Mouse (Mus musculus) cerebellum, adult 8-10 months (tissue): ENCODE measurements around the gene Ccl22.

ENCODE experiments used
- DNase-seq: peaks from one replicate; pipeline ENCODE4 v3.0.0; 2022

Ccl22 gene

GRCm38 (mm10) chr8:94780491-94781154 lies 35.2 kb downstream of the Ccl22 start:
- no peak for DNase-seq

- DNase-seq, result no peak
Measured at GRCm38 (mm10) chr8:94781155-94781837, 35.9 kb downstream of the Ccl22 start.

- DNase-seq, result no peak
Measured at GRCm38 (mm10) chr8:94781838-94782235, 36.4 kb downstream of the Ccl22 start.

GRCm38 (mm10) chr8:94783890-94784289 lies 38.5 kb downstream of the Ccl22 start:
- DNase-seq, result no peak

GRCm38 (mm10) chr8:94785247-94785985 lies 40.0 kb downstream of the Ccl22 start:
- DNase-seq, result no peak

DNA sequence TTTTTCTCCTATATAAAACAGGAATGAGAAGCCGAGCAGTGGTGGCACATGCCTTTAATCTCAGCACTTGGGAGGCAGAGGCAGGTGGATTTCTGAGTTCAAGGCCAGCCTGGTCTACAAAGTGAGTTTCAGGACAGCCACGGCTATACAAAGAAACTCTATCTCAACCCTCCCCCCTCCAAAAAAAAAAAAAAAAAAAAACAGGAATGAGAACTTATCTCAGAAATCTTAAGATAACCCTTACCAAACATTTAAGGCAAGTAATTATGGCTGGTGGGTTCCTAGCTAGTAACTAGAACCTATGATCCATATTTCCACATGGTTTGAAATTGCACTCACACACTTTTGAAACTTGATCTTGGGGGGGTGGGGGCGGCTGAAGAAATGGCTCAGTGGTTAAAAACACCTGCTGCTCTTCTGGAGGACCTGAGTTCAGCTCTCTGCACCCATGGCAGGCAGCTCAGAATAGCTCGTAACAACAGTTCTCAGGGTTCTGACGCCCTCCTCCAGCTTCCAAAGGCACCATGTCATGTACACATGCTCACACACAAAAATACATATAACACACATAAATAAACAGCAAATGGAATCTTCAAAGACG lies 40.7 kb downstream of the Ccl22 start:
- no peak for DNase-seq

DNA sequence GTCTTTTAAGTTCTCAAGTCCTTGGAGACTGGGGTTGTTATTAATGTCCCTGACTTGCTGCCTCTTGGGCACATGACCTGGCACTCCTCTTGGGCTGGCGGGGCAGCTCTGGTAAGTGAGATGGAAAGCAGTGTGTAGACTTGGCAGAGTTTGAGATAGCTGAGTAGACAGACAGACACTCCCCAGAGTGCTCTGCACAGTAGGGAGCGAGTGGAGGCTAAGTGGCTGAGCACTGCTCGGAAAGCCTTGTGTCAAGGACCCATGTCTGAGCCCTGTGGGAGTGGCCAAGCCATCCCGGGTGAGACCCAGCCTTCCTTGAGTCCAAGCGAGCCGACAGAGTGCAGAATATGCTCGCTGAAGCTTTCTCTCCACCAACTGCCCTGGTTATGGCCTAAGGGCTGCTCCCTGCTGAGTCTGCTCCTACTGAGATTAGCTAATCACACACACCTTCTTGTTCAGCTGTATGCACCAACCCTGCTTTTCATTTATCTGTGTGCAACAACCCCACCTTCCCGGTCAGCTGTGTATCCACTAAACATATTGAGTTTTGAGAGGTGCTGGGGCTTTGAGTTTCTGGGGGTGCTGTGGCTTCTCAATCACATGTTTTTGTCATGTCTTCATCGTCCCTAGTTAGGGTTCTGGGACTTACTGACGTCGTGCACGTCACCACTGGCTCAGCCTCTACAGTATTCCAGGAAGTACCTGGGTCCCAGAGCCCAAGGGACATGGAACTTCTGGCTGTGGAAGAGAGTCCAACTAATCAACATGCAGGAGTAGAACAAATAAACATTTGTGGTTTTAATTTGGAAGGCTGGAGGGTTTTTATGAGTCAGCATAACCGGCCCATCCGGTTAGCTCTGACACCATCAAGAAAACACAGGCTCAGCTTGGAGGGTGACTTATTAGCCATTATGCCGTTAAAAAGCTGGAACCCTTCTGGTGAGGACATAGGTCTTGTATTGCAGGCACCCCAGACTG lies 42.4 kb downstream of the Ccl22 start:
- no peak for DNase-seq

DNA sequence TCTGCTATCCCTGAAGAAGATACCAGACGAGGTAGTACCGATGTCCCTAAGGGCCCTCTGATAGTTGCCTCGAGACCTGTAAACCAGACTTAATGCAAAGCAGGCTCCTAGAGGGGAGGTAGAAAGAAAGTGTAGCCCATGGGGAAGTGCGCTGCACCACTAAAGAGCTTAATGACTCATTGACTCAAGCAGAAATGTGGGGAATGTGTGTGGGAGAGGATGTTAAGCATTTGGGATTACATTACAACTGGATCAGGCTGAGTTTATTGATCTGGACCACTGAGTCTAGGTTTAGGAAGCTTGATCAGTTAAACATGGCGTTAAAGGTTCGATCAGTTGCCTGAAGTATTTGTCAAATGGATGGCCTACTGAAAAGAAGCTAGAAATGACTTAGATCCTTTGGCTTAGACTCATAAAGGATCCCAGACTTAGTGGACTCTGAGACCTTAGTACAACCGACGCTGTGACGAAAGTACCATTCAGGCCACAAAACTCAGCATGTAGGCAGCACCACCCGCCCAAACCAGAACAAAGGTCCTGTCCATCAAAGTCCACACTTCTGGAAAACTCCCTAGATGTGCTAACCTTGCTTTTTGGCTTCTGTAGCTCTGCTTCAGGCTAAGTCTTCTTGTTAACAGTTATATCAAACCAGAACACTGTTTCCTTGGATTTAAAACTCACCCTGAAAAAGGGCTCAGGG lies 44.0 kb downstream of the Ccl22 start:
- no peak for DNase-seq

DNA sequence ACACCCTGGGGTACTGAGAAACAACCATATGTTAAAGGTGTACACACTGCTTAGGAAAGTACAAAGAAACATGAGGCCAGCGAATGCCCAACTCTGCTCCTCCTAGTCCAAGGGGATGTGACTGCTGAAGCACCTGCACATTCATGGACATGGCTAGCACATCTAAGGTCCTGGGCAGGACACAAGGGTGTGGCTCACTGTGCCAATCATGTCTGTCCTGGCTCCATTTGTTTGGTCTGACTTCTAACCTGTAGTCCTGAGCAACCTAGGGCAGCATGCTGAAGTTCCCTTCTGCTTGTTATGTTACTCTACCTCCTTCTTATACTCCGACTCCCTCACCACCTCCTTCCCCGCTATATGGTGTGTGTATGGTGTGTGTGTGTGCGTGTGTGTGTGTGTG lies 49.0 kb downstream of the Ccl22 start:
- no peak for DNase-seq

DNA sequence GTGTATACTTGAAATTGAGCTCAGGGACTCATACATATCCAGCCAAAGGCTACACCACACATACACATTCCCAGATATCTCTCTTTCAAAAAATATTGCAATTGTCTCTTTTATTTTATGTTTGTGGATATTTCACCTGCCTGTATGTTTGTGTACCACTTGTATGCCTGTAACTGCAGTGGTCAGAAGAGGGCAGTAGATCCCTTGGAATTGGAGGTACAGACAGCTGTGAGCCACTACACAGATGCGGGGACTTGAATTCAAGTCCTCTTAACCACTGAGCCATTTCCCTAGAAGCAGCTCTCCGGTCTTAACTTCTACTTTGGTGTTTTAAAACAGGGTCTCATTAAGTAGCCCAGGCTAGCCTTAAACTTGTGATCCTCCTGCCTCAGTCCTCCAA lies 49.4 kb downstream of the Ccl22 start:
- no peak for DNase-seq

DNA sequence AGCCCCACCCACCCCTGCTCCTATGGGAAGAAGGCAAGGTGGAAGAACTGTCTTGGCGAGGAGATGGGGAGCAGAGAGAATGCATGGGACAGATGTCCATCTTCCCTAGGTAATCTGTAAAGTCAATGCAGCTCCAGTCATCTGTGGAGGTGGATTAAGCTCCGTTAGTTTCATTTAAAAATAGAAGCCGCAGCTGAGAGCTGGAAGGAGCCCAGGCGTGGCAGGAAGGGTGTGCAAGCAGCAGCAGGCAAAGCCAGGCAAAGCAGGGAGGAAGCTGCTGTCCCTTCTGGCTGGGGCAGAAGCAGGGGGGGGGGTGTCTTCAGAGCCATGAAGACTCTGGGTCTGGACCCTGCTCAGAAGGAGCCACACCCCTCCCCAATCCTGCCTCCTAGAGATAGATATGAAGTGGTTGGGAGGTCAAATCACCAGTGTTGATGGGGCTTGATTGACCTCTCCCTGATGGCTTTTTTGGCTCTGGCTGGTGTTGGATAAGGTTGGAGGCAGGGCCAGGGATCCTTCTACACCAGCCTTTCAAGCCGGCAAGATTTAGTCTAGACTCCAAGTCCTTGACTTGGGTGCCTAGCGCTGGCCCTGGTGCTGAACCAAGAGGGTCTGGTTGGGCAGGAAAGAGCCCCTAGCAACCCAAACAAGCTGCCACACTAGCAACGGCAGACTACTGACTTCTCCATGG lies 55.0 kb downstream of the Ccl22 start:
- no peak for DNase-seq
